Mouse (Mus musculus): ENCODE measurements at regions not wholly inside any gene's neighbourhood (a gene's known extent, or its start where the extent isn't known, plus 50 kb on each side); places are given as distances from the start of the nearest gene placed in this dataset.

- in situ Hi-C loops (cut with MboI, MseI): no loop called here
Measured at GRCm38 (mm10) chr3:146337429-146337828, 67.0 kb upstream of the Ssx2ip start.

GRCm38 (mm10) chr3:146337861-146338281 is 66.6 kb upstream of the Ssx2ip start:
- in situ Hi-C loops (cut with MboI, MseI): no loop called here

GRCm38 (mm10) chr3:146338445-146338844 is 66.0 kb upstream of the Ssx2ip start:
- in situ Hi-C loops (cut with MboI, MseI): no loop called here

- in situ Hi-C loops (cut with MboI, MseI): no loop called here
Measured at GRCm38 (mm10) chr3:146340316-146341055, 64.0 kb upstream of the Ssx2ip start.

GRCm38 (mm10) chr3:146341652-146342340 is 62.6 kb upstream of the Ssx2ip start:
- in situ Hi-C loops (cut with MboI, MseI): no loop called here

- in situ Hi-C loops (cut with MboI, MseI): no loop called here
Measured at GRCm38 (mm10) chr3:146342727-146343126, 61.7 kb upstream of the Ssx2ip start.

GRCm38 (mm10) chr3:146343649-146344401 is 60.6 kb upstream of the Ssx2ip start:
- in situ Hi-C loops (cut with MboI, MseI): no loop called here

- in situ Hi-C loops (cut with MboI, MseI): loop anchor here (5.0 kb wide), 1 partner anchor 568 kb away; no protein-coding TSS in a partner anchor
Measured at GRCm38 (mm10) chr3:146344402-146345025, 59.9 kb upstream of the Ssx2ip start.

- in situ Hi-C loops (cut with MboI, MseI): loop anchor here (5.0 kb wide), 1 partner anchor 567 kb away; no protein-coding TSS in a partner anchor
Measured at GRCm38 (mm10) chr3:146345308-146345780, 59.1 kb upstream of the Ssx2ip start.

- in situ Hi-C loops (cut with MboI, MseI): loop anchor here (5.0 kb wide), 1 partner anchor 566 kb away; no protein-coding TSS in a partner anchor
Measured at GRCm38 (mm10) chr3:146345946-146346345, 58.5 kb upstream of the Ssx2ip start.

- in situ Hi-C loops (cut with MboI, MseI): loop anchor here (5.0 kb wide), 1 partner anchor 565 kb away; no protein-coding TSS in a partner anchor
Measured at GRCm38 (mm10) chr3:146347311-146347710, 57.1 kb upstream of the Ssx2ip start.

- in situ Hi-C loops (cut with MboI, MseI): loop anchor here (5.0 kb wide), 1 partner anchor 563 kb away; no protein-coding TSS in a partner anchor
Measured at GRCm38 (mm10) chr3:146348921-146349320, 55.5 kb upstream of the Ssx2ip start.

GRCm38 (mm10) chr3:146349393-146349792 is 55.0 kb upstream of the Ssx2ip start:
- in situ Hi-C loops (cut with MboI, MseI): loop anchor here (5.0 kb wide), 1 partner anchor 563 kb away; no protein-coding TSS in a partner anchor

- in situ Hi-C loops (cut with MboI, MseI): loop anchor here (5.0 kb wide), 1 partner anchor 168 kb away; no protein-coding TSS in a partner anchor
Measured at GRCm38 (mm10) chr3:146350126-146350525, 54.3 kb upstream of the Ssx2ip start.

- in situ Hi-C loops (cut with MboI, MseI): loop anchor here (5.0 kb wide), 1 partner anchor 169 kb away; no protein-coding TSS in a partner anchor
Measured at GRCm38 (mm10) chr3:146351468-146351867, 53.0 kb upstream of the Ssx2ip start.

- in situ Hi-C loops (cut with MboI, MseI): loop anchor here (5.0 kb wide), 1 partner anchor 170 kb away; no protein-coding TSS in a partner anchor
Measured at GRCm38 (mm10) chr3:146352187-146352586, 52.3 kb upstream of the Ssx2ip start.

- in situ Hi-C loops (cut with MboI, MseI): loop anchor here (5.0 kb wide), 1 partner anchor 172 kb away; no protein-coding TSS in a partner anchor
Measured at GRCm38 (mm10) chr3:146353961-146354360, 50.5 kb upstream of the Ssx2ip start.
